Mouse (Mus musculus) forelimb bud, embryonic 11.5 days (tissue): ENCODE data around the gene Mgarp.
"Not testable (repeated sequence)": the region's sequence is repeated elsewhere in the genome, so short reads cannot be mapped to it uniquely, and the experiment has no call there.

Experiments used
- DNase-seq: peaks from one replicate; pipeline ENCODE4 v3.0.0-alpha.2; 2012; ENCODE audit warnings: low read depth, low spot score

Gene Mgarp

GRCm38 (mm10) chr3:51368011-51368410, 28.5 kb downstream of the Mgarp start:
- no peak for DNase-seq

- DNase-seq = no peak
Measured at GRCm38 (mm10) chr3:51366926-51367325, 29.6 kb downstream of the Mgarp start.

DNA sequence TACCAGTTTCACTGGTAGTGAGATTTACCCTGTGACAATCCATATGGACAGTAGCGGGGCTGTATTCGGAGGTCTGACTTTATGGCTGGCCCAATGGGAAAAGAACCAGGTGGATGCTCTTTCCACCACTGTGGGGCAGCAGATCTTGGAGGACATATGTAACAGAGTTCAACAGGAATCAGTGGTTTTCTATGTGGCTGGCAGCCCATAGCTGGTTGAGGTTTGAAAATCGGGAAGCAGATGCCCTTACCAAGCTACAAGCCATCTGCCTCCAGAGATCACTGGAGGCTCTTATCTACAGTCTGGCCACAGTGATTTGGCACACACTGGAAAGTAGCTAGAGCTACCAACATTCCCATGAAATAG, 31.0 kb downstream of the Mgarp start:
- DNase-seq = no peak

GRCm38 (mm10) chr3:51364703-51365516, 31.6 kb downstream of the Mgarp start:
- DNase-seq = peak; percentile 69

GRCm38 (mm10) chr3:51361066-51361465, 35.5 kb downstream of the Mgarp start:
- no peak for DNase-seq

GRCm38 (mm10) chr3:51359558-51360307, 36.8 kb downstream of the Mgarp start:
- DNase-seq = no peak

- peak; percentile 89 for DNase-seq
Measured at GRCm38 (mm10) chr3:51358660-51359557, 37.6 kb downstream of the Mgarp start.

DNA sequence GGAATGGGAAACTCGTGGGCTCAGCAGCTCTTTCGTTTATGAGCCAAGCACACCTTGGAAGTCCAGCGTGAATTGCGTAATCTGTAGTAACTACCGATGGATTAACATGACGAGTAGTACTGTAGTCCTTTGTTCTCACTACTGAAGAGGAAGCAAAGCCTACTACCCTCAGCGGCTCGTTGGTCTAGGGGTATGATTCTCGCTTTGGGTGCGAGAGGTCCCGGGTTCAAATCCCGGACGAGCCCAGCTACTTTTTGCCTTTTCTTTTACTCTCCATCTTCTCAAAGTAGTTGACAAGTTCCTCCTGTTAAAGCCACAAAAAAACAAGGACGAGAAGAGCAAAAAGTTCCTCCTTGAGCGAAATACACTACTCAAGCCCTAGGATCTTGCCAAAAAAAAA, 38.4 kb downstream of the Mgarp start:
- peak; percentile 87 for DNase-seq

DNA sequence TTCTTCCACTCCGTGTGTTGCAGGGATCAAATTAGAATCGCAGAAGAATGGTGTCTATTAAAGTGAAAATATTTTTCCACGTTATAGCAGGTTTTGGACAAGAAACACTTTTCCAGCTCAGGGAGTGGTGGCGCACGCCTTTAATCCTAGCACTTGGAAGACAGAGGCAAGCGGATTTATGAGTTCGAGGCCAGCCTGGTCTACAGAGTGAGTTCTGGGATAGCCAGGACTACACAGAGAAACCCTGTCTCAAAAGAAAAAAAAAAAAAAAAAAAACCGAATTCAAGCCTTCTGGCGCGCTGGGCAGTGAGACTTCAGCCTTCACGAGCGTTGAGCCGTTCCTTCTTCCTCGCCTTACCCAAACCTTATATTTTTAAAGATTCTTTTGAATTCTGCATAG, 38.9 kb downstream of the Mgarp start:
- peak; percentile 45 for DNase-seq

DNA sequence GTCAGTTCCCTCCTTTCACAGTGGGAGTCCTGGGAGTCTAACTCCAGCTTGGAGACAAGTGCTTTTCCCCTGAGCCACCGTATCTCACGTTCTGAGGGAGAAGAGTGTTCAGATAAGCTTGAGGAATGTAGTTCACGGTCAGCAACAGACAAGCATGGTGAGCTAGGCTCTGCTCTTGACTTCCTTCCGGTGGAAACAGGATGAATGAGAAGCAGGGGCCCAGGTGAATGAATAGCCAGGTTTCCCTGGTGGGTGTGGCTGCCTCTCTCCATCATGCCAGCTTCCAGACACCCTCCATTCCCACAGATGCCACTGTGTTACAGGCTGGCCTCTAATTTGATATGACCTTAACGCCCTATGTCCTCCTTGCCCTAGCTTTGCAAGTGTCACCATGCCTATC, 39.5 kb downstream of the Mgarp start:
- DNase-seq = no peak

- DNase-seq = not testable (repeated sequence)
Measured at GRCm38 (mm10) chr3:51354956-51355355, 41.6 kb downstream of the Mgarp start.

DNA sequence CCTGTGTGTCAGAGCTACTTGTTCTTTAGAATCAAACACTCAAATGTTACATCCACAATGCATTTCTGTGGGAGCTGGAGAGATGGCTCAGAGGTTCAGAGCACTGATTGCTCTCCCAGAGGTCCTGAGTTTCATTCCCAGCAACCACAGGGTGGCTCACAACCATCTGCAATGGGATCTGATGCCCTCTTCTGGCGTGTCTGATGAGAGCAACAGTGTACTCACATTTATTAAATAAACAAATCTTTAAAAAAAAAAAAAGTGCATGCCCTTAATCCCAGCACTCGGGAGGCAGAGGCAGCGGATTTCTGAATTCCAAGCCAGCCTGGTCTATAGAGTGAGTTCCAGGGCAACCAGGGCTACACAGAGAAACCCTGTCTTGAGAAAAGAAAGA, 42.5 kb downstream of the Mgarp start:
- no peak for DNase-seq

DNA sequence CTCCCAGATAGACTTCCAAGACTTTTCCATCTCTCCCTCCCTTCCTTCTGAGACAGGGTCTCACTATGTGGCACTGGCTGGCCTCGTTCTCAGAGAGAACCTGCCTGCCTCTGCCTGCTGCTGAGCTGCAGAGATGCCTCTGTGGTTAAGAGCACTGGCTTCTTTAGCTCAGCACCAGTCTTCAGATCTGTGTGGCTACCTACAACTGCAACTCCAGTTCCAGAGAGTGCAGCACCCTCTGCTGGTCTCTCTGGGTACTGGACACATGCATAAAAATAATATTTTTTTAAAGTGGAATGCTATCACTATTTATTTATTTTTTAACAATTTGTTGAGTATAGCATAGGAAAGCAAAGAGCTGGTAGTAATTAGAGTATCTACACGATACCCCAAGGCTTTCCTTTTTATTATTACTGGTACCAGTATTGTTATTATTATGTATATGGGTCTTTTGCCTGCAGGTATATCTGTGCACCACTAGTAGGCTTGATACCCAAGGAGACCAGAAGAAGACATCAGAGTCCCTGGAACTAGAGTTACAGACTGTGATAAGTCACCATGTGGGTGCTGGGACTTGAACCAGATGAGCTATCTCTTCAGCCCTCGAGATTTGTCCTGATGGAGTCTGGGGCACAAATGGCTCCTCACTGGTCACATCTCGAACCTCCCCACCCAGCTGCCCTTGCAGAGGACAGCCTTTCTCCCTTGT, 43.1 kb downstream of the Mgarp start:
- DNase-seq = no peak

GRCm38 (mm10) chr3:51350806-51351205, 45.7 kb downstream of the Mgarp start:
- DNase-seq = no peak

DNA sequence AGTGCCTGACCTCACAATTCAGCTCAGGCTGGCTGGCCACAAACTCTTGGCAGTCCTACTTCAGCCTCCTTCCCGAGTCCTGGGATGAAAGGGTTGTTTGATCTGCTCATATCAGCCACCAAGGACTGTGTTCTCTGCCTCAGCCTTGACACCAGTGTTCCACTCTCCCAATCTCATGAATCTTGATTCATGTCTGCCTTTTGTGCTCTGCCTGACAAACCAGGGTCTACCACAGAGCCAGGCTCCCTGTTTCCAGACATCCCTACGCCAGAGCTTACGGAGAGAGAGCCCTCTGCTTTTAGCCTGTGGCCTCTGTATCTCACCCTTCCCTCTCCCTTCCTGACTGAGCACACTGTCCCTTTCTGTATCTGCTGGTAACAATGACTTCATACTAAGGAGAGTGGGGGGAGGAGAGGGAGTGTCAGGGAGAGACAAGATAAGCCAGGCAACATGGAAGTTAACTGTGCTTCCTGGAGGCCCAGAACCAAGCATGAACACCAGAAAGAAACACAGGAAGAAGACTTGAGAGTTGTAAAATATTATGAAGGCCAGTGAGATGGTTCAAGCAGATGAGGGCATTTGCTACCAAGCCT, 47.8 kb downstream of the Mgarp start:
- DNase-seq = no peak

GRCm38 (mm10) chr3:51345017-51345416, 51.5 kb downstream of the Mgarp start:
- DNase-seq = not testable (repeated sequence)

GRCm38 (mm10) chr3:51344182-51344581, 52.4 kb downstream of the Mgarp start:
- DNase-seq = not testable (repeated sequence)

- no peak for DNase-seq
Measured at GRCm38 (mm10) chr3:51343260-51343659, 53.3 kb downstream of the Mgarp start.

DNA sequence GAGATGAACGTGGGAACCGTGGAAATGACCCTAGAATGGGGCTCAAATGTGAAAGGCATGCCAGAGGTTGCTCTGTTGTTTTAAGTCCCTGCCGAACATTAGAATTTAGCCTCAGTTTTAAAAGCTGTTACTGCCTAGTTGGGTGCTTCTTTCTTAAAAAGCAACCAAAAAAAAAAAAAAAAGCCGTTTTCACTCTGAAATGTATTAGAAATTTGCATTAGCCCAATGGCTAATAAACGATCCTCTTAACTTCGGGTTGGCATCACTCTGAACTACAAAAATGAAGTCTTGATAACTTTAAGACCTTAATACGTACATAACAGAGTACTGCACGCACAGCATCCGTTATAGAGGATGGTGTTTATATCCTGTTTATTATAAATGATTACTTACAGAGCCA, 54.4 kb downstream of the Mgarp start:
- no peak for DNase-seq

GRCm38 (mm10) chr3:51341268-51342081, 55.1 kb downstream of the Mgarp start:
- peak; percentile 70 for DNase-seq
